Mouse (Mus musculus) midbrain, embryonic 15.5 days (tissue): ENCODE results near the gene Hacl1. TPM values are rescaled to one million over a fixed set of nuclear protein-coding genes. Genes with fewer than 3 reads are reported as not detected.

Source experiments
- ATAC-seq: fragments of 200-750 bp; cut with Nextera tagmentation; replicated peaks from 2 replicates; pipeline ENCODE4 v1.8.0; 2017; ENCODE audit warnings: moderate TSS enrichment
- H3K27ac ChIP-seq: fragments of 300-500 bp; sonication (generic); 2 replicates; pipeline ENCODE4 v1.5.1; 2015; ENCODE audit warnings: mild to moderate bottlenecking, inconsistent platforms
- H3K27me3 ChIP-seq: fragments of 300-500 bp; sonication (generic); replicated peaks from 2 replicates; pipeline ENCODE4 v1.6.1; 2015; ENCODE audit warnings: inconsistent platforms
- H3K36me3 ChIP-seq: fragments of 300-500 bp; sonication (generic); replicated peaks from 2 replicates; pipeline ENCODE4 v1.6.1; 2015; ENCODE audit warnings: inconsistent platforms
- H3K4me1 ChIP-seq: fragments of 300-500 bp; sonication (generic); 2 replicates; pipeline ENCODE4 v1.6.1; 2015; ENCODE audit warnings: inconsistent platforms
- H3K4me2 ChIP-seq: fragments of 300-500 bp; sonication (generic); 2 replicates; pipeline ENCODE4 v1.6.1; 2015; ENCODE audit warnings: inconsistent platforms, mild to moderate bottlenecking, moderate library complexity
- H3K4me3 ChIP-seq: fragments of 300-500 bp; sonication (generic); 2 replicates; pipeline ENCODE4 v1.5.1; 2015; ENCODE audit warnings: mild to moderate bottlenecking, inconsistent platforms
- H3K9ac ChIP-seq: fragments of 300-500 bp; sonication (generic); 2 replicates; pipeline ENCODE4 v1.6.1; 2015; ENCODE audit warnings: mild to moderate bottlenecking, inconsistent platforms
- H3K9me3 ChIP-seq: fragments of 300-500 bp; sonication (generic); 2 replicates; pipeline ENCODE4 v1.6.1; 2016; ENCODE audit warnings: inconsistent platforms
- WGBS: fragments of 180-500 bp; shearing (Covaris S2); methylation state at CpG from one replicate; pipeline ENCODE4 v1.1.7; 2015; ENCODE audit warnings: mixed read lengths; 5-methylcytosine and 5-hydroxymethylcytosine counted together
- polyA plus RNA-seq: library from polyadenylated mRNA; unstranded; fragments of >200 nt; fragmentation: Nextera tagmentation; extraction: Ambion mirVana; gene quantifications from 2 replicates; pipeline ENCODE4 v1.2.1, GENCODE M21; 2015

Gene Hacl1
- polyA plus RNA-seq, 1 experiment from 2014 or later = 6.2 TPM

DNA sequence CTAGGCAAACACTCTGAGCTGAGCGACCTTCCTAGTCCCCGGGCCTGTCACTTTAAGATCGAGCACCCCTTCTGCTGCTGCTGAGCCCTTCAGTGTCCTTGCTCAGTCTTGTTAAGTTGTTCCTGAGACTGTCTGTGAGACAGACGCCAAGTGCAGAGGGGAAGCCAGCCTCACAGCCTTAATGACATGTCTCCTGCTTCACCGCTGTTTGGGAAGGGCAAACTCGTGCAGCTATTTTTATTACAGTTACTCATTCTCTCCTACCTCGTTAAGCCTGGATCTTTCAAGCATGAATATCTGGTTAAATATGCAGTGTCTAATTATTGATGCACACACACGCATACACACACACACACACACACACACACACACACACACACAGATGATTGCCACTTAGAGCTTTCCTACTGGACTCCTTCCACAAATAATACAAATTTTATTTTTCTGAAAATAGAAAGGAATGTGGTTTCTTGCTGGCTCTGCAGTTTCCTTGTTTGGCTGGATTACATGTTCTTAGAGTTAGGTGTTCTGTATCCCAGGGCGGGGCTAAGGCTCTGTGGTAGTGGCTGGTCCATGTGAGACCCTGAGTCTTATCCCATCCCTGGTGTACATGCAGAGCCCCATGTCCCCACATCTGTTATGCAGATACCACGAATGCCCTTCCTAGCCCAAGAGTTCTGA is 18.6 kb upstream of the Hacl1 start:
- Histone ChIP-seq H3K4me3 (no peak overlapping the region), H3K27me3 (no peaks in the 10 kb centered on the region), H3K27ac (peak overlapping the region; percentile 59), H3K9me3 (no peaks in the 10 kb centered on the region), H3K4me1 (peaks cover 41% of the 10 kb centered on the region), H3K9ac (no peak overlapping the region), H3K36me3 (no peaks in the 10 kb centered on the region), H3K4me2 (no peak overlapping the region)
- WGBS = 65% methylated on average over 10 of the region's 10 CpGs
- no peak for ATAC-seq

DNA sequence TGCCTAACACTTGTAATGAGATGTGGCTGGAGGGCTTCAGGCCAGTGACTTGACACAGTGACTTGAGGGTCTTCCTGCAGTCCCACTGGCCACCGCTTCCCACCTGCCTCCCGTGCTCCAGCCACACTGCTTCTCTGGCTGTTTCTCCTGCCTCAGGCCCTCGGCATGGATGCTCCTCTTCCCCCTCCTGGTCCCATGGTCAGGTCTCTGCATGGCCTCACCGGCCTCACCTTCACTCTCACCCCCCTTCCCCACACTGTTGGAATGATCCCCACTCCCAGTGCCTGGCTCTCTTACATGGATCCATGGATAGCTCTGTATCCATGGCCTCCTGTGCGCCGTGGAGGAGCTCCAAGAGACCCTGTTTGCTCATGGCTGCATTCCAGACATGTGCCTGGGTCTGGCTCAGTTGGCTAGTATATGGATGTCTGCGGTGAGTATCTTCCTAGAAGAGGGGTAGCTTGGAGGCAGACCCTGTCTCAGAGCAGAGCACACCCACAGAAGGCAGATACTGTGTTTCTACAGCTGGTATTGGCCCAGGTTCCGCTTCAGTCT is 17.1 kb upstream of the Hacl1 start:
- Histone ChIP-seq H3K4me1 (peaks cover 32% of the 10 kb centered on the region), H3K27ac (no peak overlapping the region), H3K4me2 (no peak overlapping the region), H3K9ac (no peak overlapping the region), H3K27me3 (no peaks in the 10 kb centered on the region), H3K36me3 (no peaks in the 10 kb centered on the region), H3K9me3 (no peaks in the 10 kb centered on the region), H3K4me3 (no peak overlapping the region)
- 85% methylated on average over 8 of the region's 8 CpGs for WGBS
- no peak for ATAC-seq

DNA sequence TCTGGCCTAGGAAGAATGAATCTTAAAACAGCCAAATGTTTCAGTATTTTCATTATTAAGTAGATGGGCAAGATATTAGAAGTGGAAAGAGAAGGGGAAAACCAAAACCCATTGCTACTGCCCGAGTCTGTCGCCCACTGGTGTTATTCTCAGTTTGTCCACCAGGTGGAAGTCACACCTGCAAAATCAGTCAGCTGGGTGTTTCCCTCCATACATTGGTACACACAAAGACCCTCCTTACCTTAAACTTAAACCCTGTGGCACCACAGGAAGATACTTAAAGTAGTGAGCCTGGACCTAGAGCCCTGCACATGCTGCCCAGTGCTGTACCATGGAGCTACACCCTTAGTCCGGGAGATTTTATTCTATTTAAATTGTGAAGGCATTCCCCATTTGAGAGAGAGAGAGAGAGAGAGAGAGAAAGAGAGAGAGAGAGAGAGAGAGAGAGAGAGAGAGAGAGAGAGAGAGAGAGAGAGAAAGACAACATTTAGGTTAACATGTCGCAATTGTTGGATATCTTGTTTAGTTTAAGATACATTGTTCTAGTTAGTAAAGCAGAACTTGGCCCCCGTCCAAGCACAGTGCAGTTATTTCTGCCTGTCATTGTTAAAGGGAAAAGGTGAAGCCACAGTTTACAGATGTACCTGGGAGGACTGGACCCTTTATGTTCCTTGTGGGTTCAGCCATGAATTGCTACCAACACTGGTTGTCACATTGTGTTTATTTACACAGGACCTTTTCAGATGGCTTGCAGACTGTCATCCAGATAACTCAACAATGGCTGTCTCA is 16.0 kb upstream of the Hacl1 start:
- H3K4me1 ChIP-seq = peaks cover 21% of the 10 kb centered on the region
- no peak overlapping the region for H3K27ac ChIP-seq
- H3K4me3 ChIP-seq = no peak overlapping the region
- no peaks in the 10 kb centered on the region for H3K9me3 ChIP-seq
- ATAC-seq = peak; percentile 28; the same call in 1 of the 2 replicates
- no peak overlapping the region for H3K9ac ChIP-seq
- WGBS = 47% methylated on average over 5 of the region's 5 CpGs
- H3K27me3 ChIP-seq = no peaks in the 10 kb centered on the region
- no peak overlapping the region for H3K4me2 ChIP-seq
- no peaks in the 10 kb centered on the region for H3K36me3 ChIP-seq

DNA sequence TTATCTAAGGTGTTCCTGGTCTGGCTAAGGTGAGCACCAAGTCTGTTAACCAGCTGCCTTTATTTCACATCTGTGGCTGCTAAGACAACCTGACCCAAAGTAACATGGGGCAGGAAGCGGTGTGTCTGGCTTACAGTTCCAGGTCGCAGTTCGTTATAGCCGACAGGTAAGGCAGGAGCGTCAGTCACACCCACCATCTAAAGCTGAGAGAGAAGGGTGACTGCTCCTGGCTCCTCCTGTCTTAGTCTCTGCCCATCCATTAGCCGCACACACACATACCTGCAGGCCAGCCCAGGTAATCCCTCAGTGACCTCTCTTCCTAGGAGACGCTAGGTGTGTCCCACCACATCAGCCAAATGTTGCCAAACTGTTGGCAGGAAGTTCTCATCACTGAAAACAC is 15.3 kb upstream of the Hacl1 start:
- no peaks in the 10 kb centered on the region for H3K27me3 ChIP-seq
- ATAC-seq = no peak
- H3K27ac ChIP-seq = no peak overlapping the region
- no peak overlapping the region for H3K9ac ChIP-seq
- no peaks in the 10 kb centered on the region for H3K36me3 ChIP-seq
- WGBS = 84% methylated on average over 7 of the region's 7 CpGs
- H3K4me3 ChIP-seq = no peak overlapping the region
- peaks cover 17% of the 10 kb centered on the region for H3K4me1 ChIP-seq
- no peaks in the 10 kb centered on the region for H3K9me3 ChIP-seq
- no peak overlapping the region for H3K4me2 ChIP-seq

DNA sequence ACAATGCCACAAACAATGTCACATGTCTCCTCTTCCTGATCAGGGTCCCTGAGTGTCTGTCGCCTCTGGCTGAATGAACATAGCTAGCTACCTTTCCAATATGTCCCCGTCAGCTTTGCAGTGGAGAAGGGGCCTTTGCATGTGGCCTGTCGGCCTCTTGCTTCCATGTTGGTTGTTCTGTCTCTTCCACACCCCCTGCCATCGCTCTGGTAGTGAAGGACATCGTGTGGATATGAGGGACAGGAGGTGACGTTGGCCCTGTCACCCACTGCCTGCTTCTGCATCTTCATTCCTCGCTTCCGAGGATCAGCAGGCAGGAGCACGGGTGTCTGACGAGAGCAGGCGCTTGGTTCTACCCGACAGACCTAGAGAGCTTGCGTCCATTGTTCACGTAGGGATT is 14.3 kb upstream of the Hacl1 start:
- WGBS = 73% methylated on average over 14 of the region's 14 CpGs
- H3K36me3 ChIP-seq = no peaks in the 10 kb centered on the region
- no peaks in the 10 kb centered on the region for H3K9me3 ChIP-seq
- peaks cover 9% of the 10 kb centered on the region; the same call in 1 of the 2 replicates for H3K4me1 ChIP-seq
- H3K9ac ChIP-seq = no peak overlapping the region
- ATAC-seq = no peak
- H3K27me3 ChIP-seq = no peaks in the 10 kb centered on the region
- H3K4me2 ChIP-seq = no peak overlapping the region
- no peak overlapping the region for H3K4me3 ChIP-seq
- H3K27ac ChIP-seq = no peak overlapping the region

DNA sequence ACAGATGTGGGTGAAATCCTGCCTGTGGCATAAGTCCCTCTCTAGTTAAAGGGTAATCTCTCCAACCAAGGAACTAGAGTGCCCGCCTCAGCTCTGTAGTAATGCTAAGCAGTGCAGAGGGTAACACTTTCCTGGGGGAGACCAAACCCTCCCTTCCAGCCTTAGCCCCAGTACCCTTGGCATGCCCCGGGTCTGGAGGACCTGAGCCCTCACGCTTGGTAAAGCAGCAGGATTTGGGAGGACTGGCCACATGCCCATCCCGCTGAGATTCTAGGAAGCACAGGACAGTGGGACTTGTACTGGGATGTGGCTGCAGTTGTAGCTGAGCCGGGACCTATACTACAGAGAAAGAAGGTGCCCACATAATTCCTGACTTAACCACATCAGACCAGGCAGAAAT is 13.7 kb upstream of the Hacl1 start:
- no peak overlapping the region for H3K27ac ChIP-seq
- H3K9ac ChIP-seq = no peak overlapping the region
- 87% methylated on average over 5 of the region's 5 CpGs for WGBS
- no peaks in the 10 kb centered on the region for H3K36me3 ChIP-seq
- H3K4me3 ChIP-seq = no peak overlapping the region
- H3K9me3 ChIP-seq = no peaks in the 10 kb centered on the region
- no peaks in the 10 kb centered on the region for H3K27me3 ChIP-seq
- H3K4me2 ChIP-seq = no peak overlapping the region
- H3K4me1 ChIP-seq = peaks cover 4% of the 10 kb centered on the region; the same call in 1 of the 2 replicates
- no peak for ATAC-seq

DNA sequence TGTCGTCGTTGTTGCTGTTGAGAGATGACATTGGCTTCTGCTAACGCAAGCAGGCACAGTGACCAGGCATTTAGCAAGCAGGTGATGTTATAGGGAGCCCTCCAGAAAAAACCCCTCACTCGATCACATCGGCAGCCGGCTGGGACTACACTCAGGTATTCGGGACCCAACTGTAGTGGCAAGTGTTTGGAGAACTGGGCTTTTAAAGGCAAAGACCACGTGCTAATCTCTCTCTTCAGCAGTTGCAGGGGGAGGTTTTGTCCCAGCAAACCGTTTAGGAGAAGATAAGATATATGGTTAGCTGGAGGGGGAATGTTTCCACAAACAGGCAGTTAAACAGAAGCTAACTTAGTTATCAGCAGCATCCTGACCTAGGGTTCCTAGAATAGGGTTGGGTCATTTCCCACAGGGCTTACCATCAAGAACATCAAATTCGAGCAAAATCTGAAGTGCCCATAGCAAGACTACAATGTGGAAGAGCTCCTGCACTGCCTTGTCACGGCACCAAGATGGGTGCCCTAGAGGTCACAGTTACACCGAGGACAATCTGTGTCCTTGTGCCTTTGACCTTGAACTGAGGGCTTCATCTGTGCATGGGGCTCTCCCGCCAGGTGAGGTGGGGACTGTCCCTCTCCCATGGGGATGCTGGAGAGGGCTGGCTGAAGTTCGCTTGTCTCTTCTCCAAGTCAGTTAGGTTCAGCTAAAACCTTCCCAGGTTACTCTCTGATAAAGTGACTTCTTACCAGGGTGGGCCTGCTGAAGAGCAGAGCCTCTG is 12.2 kb upstream of the Hacl1 start:
- H3K27ac ChIP-seq = no peak overlapping the region
- no peaks in the 10 kb centered on the region for H3K36me3 ChIP-seq
- ATAC-seq = no peak
- no peak overlapping the region for H3K9ac ChIP-seq
- WGBS = 89% methylated on average over 14 of the region's 14 CpGs
- no peak overlapping the region for H3K4me2 ChIP-seq
- H3K4me3 ChIP-seq = no peak overlapping the region
- H3K27me3 ChIP-seq = no peaks in the 10 kb centered on the region
- H3K9me3 ChIP-seq = no peaks in the 10 kb centered on the region
- no peaks in the 10 kb centered on the region for H3K4me1 ChIP-seq

DNA sequence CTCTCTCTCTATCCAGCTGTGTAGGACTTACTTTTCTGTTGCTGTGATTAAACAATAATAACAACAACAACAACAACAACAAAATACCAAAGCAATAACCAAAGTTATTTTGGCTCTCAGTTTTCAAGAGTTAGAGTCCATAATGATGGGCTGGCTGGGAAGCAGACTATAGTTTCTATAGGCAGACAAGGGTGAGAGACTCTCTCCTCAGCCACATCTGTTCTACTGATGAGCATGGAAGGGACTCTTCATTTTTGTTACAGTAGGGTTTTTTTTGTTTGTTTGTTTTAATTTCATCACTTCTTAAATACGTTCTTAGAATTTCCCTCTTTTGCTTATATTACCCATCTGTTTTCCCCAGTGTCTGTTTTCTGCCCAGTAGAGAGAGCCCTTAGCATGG is 11.5 kb upstream of the Hacl1 start:
- Histone ChIP-seq H3K4me1 (no peaks in the 10 kb centered on the region), H3K27me3 (no peaks in the 10 kb centered on the region), H3K9ac (no peak overlapping the region), H3K4me2 (no peak overlapping the region), H3K27ac (no peak overlapping the region), H3K9me3 (no peaks in the 10 kb centered on the region), H3K36me3 (no peaks in the 10 kb centered on the region), H3K4me3 (no peak overlapping the region)
- no peak for ATAC-seq
- WGBS = 98% methylated on average over 1 of the region's 1 CpGs

DNA sequence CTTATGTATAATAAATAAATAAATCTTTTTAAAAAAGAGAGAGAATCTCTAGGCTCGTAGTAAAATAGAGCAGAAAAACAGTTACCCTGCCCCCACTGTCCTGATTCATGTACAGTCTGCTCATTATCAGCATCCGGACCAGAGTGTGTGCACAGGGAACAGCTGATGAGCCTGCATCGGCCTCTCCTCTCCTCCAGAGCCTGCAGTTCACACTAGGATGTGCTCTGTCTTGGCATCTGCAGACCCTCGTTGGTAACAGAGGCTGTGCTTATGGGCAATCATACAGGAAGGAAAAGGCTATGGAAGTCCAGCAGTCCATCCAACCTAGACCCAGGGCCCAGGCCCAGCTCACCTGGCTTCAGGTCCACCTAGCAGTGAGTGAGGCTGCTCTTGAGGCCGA is 11.0 kb upstream of the Hacl1 start:
- Histone ChIP-seq H3K9ac (no peak overlapping the region), H3K4me1 (no peaks in the 10 kb centered on the region), H3K36me3 (no peaks in the 10 kb centered on the region), H3K4me3 (no peak overlapping the region), H3K27me3 (no peaks in the 10 kb centered on the region), H3K4me2 (no peak overlapping the region), H3K27ac (no peak overlapping the region), H3K9me3 (no peaks in the 10 kb centered on the region)
- ATAC-seq = no peak
- 76% methylated on average over 5 of the region's 5 CpGs for WGBS

DNA sequence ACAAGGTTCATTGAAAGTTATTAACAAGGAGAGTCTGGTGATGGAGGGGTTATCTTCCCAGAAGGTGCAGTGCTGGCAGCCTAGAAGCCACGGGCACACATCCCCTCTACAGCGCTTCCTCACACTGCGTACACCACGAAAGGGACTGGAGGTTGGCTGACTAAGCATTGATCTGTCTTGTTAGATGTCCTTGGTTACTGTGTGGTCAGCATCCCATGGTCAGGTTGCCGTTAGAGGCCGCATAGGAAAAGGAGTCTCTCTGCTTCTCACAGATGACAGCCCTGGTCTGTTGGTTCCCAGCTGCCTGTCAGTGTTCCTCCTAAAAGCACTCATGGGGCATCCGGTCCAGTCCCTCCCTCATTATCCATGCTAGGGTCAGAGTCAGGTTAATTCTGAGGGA is 10.1 kb upstream of the Hacl1 start:
- Histone ChIP-seq H3K4me2 (no peak overlapping the region), H3K4me1 (no peaks in the 10 kb centered on the region), H3K9ac (no peak overlapping the region), H3K27me3 (no peaks in the 10 kb centered on the region), H3K27ac (no peak overlapping the region), H3K36me3 (no peaks in the 10 kb centered on the region), H3K4me3 (no peak overlapping the region), H3K9me3 (no peaks in the 10 kb centered on the region)
- 90% methylated on average over 7 of the region's 7 CpGs for WGBS
- no peak for ATAC-seq

DNA sequence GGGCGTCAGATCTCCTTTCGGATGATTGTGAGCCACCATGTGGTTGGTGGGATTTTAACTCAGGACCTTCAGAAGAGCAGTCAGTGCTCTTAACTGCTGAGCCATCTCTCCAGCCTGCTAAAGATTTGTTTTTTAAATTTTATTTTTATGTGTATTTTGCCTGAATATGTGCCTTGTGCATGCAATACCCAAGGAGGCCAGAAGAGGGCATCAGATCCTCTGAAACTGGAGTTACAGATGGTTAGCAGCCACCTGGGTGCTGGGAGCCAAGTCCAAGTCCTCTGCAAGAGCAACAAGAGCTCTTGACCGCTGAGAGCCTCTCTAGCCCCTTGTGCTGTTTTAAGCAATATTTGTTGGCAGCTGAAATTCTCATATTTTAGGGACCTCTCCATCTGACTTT is 9.3 kb upstream of the Hacl1 start:
- no peak for ATAC-seq
- no peaks in the 10 kb centered on the region for H3K9me3 ChIP-seq
- no peaks in the 10 kb centered on the region for H3K4me1 ChIP-seq
- no peak overlapping the region for H3K4me2 ChIP-seq
- H3K27me3 ChIP-seq = no peaks in the 10 kb centered on the region
- WGBS = over 99% methylated on average over 3 of the region's 3 CpGs
- no peaks in the 10 kb centered on the region for H3K36me3 ChIP-seq
- no peak overlapping the region for H3K27ac ChIP-seq
- H3K4me3 ChIP-seq = no peak overlapping the region
- H3K9ac ChIP-seq = no peak overlapping the region

DNA sequence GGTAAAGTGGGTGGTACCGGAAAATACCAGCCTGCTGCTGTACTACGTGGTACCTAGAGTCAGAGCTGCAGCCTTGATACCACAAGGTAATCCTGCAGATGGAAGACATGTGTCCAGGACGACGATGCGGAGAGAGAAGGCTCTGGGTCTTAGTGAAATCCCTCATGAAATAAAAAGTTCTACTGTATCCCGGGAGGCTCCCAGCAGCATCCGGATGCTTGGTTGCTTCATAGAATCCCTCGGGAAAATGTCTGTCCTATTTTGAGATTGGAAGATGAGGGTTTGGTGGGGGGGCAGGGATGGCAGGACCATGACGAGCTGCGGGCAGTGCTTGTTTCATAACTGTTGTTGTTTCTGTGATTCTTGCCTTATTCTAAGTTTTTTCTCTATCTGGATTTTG is 6.9 kb upstream of the Hacl1 start:
- no peak overlapping the region for H3K4me2 ChIP-seq
- no peak for ATAC-seq
- no peak overlapping the region for H3K27ac ChIP-seq
- H3K9me3 ChIP-seq = no peaks in the 10 kb centered on the region
- WGBS = 89% methylated on average over 10 of the region's 10 CpGs
- no peaks in the 10 kb centered on the region for H3K27me3 ChIP-seq
- no peaks in the 10 kb centered on the region for H3K4me1 ChIP-seq
- no peak overlapping the region for H3K9ac ChIP-seq
- no peaks in the 10 kb centered on the region for H3K36me3 ChIP-seq
- H3K4me3 ChIP-seq = no peak overlapping the region
